Mouse (Mus musculus) cerebellum, adult 2 months (tissue): ENCODE results near the gene Sfn.

ENCODE experiments used
- CTCF ChIP-seq: fragments of 200-500 bp; IDR thresholded peaks from 2 replicates; pipeline ENCODE4 v1.5.1; 2011; ENCODE audit warnings: low read depth, mild to moderate bottlenecking, control low read depth, low read length, moderate library complexity, borderline replicate concordance; ENCODE audit not compliant: insufficient read depth
- POLR2A ChIP-seq: fragments of 200-500 bp; IDR thresholded peaks from 2 replicates; pipeline ENCODE4 v1.6.1; 2011; ENCODE audit warnings: low read length, control low read depth, borderline replicate concordance; ENCODE audit not compliant: insufficient read depth

DNA sequence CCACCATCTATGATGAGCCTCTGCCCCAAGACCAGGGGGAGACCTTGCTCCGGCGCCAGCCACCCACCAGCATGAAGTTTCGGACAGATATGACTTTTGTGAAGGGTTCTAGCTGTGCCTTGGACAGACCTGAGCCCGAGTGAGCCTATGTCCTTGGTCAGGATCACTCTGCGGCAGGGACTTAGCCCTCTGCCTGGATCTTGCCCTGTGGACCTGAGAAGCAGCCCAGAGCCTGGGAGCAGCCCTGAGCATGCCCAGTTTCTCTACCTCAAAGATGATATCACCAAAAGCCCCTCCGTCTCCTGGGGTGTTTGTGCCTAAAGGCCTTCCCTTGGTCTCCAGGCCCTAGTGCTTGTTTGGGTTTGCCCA, 18.3 kb downstream of the Sfn start:
- no peak for TF ChIP-seq POLR2A
- no peak for TF ChIP-seq CTCF
